Mouse (Mus musculus) ES-Bruce4 (cell line): Measurements from ENCODE around the gene Foxk1.

Source experiments
- CTCF ChIP-seq: IDR thresholded peaks from one replicate; pipeline ENCODE4 v1.8.1; 2011; ENCODE audit warnings: low read depth, low read length
- EP300 ChIP-seq: IDR thresholded peaks from 2 replicates; pipeline ENCODE4 v1.6.1; 2011; ENCODE audit warnings: low read depth, low read length; ENCODE audit not compliant: insufficient read depth
- POLR2A ChIP-seq: IDR thresholded peaks from one replicate; pipeline ENCODE4 v1.8.1; 2011; ENCODE audit warnings: low read length; ENCODE audit not compliant: insufficient read depth

GRCm38 (mm10) chr5:142412678-142413385 lies 11.5 kb downstream of the Foxk1 start:
- TF ChIP-seq CTCF (no peak), POLR2A (no peak), EP300 (no peak)
